Mouse (Mus musculus) lung, postnatal 0 days (tissue): ENCODE results near the gene Ace.

Source experiments
- CTCF ChIP-seq: IDR thresholded peaks from 2 replicates; pipeline ENCODE4 v1.5.1; 2016; ENCODE audit warnings: antibody characterized with exemption, mild to moderate bottlenecking
- EP300 ChIP-seq: IDR thresholded peaks from 2 replicates; pipeline ENCODE4 v1.6.1; 2016; ENCODE audit warnings: antibody characterized with exemption, mild to moderate bottlenecking, control low read depth

GRCm38 (mm10) chr11:105931380-105931779, 36.4 kb upstream of the Ace start:
- TF ChIP-seq CTCF: no peak
- TF ChIP-seq EP300: no peak
